Mouse (Mus musculus) Muller cell, postnatal 12 days (primary cell): ENCODE data around the gene Hfm1.

Experiments
- DNase-seq: peaks from one replicate; pipeline ENCODE4 v3.0.0-alpha.2; 2015; ENCODE audit errors: inconsistent ontology term

Gene Hfm1

GRCm38 (mm10) chr5:106925488-106926368 is at the start of gene Hfm1:
Hfm1 (minus strand) TSS chr5:106926321.
- DNase-seq, result peak; percentile 62

GRCm38 (mm10) chr5:106973883-106974282 is 47.8 kb upstream of the Hfm1 start:
- no peak for DNase-seq

GRCm38 (mm10) chr5:106967578-106967977 is 41.5 kb upstream of the Hfm1 start:
- DNase-seq, result no peak

GRCm38 (mm10) chr5:106966443-106966842 is 40.3 kb upstream of the Hfm1 start:
- no peak for DNase-seq

- no peak for DNase-seq
Observed at GRCm38 (mm10) chr5:106964513-106965014, 38.4 kb upstream of the Hfm1 start.

- peak; percentile 93 for DNase-seq
Observed at GRCm38 (mm10) chr5:106963584-106964512, 37.7 kb upstream of the Hfm1 start, which contains the start of gene Cdc7. Cdc7 (plus strand) TSS chr5:106964322.

GRCm38 (mm10) chr5:106960451-106960850 is 34.3 kb upstream of the Hfm1 start:
- no peak for DNase-seq

GRCm38 (mm10) chr5:106959031-106959430 is 32.9 kb upstream of the Hfm1 start:
- DNase-seq, result no peak

- no peak for DNase-seq
Observed at GRCm38 (mm10) chr5:106956467-106956866, 30.3 kb upstream of the Hfm1 start.

GRCm38 (mm10) chr5:106948683-106949082 is 22.6 kb upstream of the Hfm1 start:
- no peak for DNase-seq

GRCm38 (mm10) chr5:106946342-106946741 is 20.2 kb upstream of the Hfm1 start:
- DNase-seq, result no peak

GRCm38 (mm10) chr5:106927996-106928395 is 1.9 kb upstream of the Hfm1 start:
- DNase-seq, result no peak

GRCm38 (mm10) chr5:106926369-106926686 is 207 bp upstream of the Hfm1 start:
- no peak for DNase-seq

GRCm38 (mm10) chr5:106919315-106919714 is 6.8 kb downstream of the Hfm1 start:
- DNase-seq, result peak; percentile 78

GRCm38 (mm10) chr5:106896879-106897278 is 29.2 kb downstream of the Hfm1 start:
- DNase-seq, result no peak

- peak; percentile 62 for DNase-seq
Observed at GRCm38 (mm10) chr5:106891773-106892172, 34.3 kb downstream of the Hfm1 start.

GRCm38 (mm10) chr5:106887303-106888071 is 38.6 kb downstream of the Hfm1 start:
- DNase-seq, result no peak

- no peak for DNase-seq
Observed at GRCm38 (mm10) chr5:106885517-106885916, 40.6 kb downstream of the Hfm1 start.

- DNase-seq, result no peak
Observed at GRCm38 (mm10) chr5:106876438-106876837, 49.7 kb downstream of the Hfm1 start.

GRCm38 (mm10) chr5:106860415-106860814 is 65.7 kb downstream of the Hfm1 start:
- DNase-seq, result peak; percentile 25

- peak; percentile 74 for DNase-seq
Observed at GRCm38 (mm10) chr5:106853284-106853683, 72.8 kb downstream of the Hfm1 start.
